Mouse (Mus musculus): ENCODE measurements around the gene Hpd.
"Not testable (repeated sequence)": the region's sequence is repeated elsewhere in the genome, so short reads cannot be mapped to it uniquely, and the experiment has no call there.

Hpd gene

DNA sequence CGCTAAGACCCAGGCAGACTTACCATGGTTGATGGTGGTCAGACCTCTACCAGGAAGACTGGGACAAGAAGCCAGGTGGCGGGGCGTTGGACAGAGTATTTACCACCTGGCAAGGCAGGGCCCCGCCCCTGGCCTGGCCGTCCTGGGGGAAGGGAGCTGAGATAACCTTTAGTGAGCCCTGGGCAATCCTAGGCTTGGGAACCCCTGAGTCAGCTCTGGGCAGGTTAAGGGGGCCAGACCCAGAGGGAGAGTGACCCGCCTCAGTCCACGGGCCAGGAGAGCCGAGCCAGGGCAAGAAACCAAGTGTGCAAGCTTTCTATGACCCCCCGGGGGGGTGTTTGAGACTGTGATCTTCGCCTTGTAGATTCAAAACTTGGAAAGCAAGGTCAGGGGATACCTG lies at the start of gene Hpd:
TSS of gene Hpd (minus strand) at position 77 of the 400 bp plus-strand sequence.
- DNase-seq: no peak

DNA sequence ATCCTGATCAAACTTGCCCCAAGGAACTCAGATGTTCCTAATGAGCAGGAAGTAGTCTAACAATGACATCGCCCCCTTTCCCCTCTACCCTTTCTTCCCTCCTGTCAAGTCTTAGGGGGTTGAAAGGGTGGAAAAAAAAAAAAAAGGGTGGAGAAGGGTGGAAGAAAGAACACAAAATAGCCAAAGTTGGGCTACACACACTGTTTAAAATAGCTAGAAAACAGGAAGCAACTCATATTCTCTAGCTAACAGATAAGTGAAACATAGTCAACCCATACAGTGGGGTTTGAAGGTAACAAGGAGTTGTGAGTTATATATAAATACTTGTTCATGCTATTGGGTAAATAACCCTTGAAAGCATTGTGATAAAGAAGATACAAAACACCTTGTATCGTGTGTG lies 49.7 kb upstream of the Hpd start:
- DNase-seq: no peak

- no peak for DNase-seq
Measured at GRCm38 (mm10) chr5:123229296-123229695, 46.8 kb upstream of the Hpd start.

- no peak for DNase-seq
Measured at GRCm38 (mm10) chr5:123228524-123228922, 46.0 kb upstream of the Hpd start.

DNA sequence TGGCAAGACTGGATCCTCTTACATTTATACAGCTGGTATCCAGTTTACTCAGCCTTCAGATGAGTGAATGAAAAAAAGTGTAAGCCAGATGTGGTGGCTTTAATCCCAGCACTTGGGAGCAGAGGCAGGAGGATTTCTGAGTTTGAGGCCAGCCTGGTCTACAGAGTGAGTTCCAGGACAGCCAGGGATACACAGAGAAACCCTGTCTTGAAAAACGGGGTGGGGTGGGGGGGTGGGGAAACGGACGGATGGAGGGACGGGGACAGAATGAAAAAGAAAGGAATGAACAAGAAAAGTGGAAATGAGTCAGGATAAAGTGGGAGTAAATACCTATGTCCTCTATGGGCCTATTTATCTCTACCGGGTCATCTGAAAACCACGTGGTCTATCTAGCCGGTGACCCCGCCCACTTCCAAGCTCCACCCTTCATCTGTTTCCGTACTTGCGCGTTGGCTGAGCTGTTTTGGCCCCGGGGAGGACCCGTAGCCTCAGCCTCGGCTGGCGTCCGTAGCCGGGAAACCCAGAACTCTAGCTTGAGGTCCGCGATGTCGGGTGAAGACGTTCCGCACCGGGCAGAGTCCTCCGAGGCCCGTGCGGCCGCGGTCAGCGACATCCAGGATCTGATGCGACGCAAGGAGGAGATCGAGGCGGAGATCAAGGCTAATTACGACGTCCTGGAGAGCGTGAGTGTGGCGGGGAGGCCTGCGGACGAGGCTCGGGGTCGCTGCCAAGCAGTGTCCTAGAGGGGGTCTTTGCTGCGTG lies 45.4 kb upstream of the Hpd start:
- DNase-seq: peak; percentile 98

GRCm38 (mm10) chr5:123226851-123227250 lies 44.3 kb upstream of the Hpd start:
- DNase-seq: no peak

DNA sequence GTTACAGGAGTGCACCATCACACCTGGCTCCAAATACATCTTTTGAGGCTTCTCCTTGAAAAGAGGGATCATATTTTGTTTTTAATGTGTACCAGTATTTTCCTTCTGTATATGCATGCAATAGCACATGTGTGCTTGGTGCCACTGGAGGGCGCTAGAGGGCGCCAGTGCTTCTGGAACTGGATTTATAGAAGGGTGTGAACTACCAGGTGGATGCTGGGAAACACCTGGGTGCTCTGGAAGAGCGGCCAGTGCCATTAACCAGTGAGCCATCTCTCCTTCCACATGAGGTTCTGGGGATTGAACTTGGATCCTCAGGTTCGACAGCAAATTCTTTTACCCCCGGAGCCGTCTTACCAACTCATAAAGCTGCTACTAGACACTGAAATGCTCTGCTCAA lies 41.3 kb upstream of the Hpd start:
- DNase-seq: not testable (repeated sequence)

- DNase-seq: peak; percentile 21
Measured at GRCm38 (mm10) chr5:123223051-123223410, 40.5 kb upstream of the Hpd start.

DNA sequence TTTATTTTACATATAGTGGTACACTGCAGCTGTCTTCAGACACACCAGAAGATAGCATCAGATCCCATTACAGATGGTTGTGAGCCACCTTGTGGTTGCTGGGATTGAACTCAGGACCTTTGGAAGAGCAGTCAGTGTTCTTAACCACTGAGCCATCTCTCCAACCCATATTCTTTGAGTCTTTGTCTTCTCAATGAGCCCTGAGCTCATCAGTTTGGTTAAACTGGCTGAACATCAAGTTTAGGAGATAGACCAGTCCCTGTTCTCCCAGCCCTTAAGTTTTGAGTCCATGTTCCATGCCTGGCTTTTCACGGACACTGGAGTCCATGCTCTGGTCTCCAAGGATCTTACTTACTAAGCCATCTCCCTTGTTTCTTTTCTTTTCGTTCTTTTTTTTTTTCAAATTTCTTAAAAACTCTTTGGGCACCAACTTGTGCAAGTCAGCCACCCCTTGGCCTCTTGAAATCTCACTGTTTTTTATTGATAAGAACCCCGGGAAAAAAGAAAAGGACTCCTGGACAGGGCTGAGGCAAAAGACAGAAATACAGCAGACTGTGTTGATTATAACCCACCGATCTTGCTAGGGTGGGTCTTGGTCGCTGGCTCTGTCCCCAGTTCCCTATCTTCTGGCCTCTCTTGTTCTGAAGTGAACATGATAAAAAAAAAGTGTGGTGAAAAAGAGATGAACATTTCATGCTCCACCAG lies 40.0 kb upstream of the Hpd start:
- not testable (repeated sequence) for DNase-seq

DNA sequence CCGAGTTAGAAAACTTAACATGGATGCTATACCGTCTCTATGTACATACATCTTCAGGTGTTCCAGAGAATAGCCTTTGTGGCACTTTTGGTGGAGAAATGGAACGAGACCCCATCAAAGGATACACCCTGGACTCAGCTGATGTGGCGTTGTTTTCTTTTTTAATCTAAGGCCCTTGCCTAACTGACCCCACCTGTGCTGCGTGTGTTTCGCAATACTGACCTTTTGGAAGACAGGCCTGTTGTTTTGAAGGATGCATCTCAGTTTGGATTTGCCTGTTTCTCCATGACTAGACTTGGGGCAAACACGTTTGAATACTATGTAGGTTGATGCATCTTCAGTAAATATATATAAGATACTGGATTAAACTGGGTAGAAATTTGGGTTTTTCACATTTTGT lies 21.1 kb upstream of the Hpd start:
- DNase-seq: not testable (repeated sequence)

DNA sequence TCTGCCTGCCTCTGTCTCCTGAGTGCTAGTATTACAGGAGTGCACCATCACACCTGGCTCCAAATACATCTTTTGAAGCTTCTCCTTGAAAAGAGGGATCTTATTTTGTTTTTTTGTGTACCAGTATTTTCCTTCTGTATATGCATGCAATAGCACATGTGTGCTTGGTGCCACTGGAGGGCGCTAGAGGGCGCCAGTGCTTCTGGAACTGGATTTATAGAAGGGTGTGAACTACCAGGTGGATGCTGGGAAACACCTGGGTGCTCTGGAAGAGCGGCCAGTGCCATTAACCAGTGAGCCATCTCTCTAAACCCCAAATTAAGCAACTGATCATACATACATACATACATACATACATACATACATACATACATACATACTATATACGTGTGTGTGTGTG lies 20.2 kb upstream of the Hpd start:
- DNase-seq: not testable (repeated sequence)

- DNase-seq: no peak
Measured at GRCm38 (mm10) chr5:123201987-123202386, 19.5 kb upstream of the Hpd start.

GRCm38 (mm10) chr5:123201523-123201892 lies 19.0 kb upstream of the Hpd start:
- no peak for DNase-seq

GRCm38 (mm10) chr5:123200816-123201522 lies 18.4 kb upstream of the Hpd start:
- DNase-seq: not testable (repeated sequence)

- no peak for DNase-seq
Measured at GRCm38 (mm10) chr5:123198523-123198922, 16.0 kb upstream of the Hpd start.

DNA sequence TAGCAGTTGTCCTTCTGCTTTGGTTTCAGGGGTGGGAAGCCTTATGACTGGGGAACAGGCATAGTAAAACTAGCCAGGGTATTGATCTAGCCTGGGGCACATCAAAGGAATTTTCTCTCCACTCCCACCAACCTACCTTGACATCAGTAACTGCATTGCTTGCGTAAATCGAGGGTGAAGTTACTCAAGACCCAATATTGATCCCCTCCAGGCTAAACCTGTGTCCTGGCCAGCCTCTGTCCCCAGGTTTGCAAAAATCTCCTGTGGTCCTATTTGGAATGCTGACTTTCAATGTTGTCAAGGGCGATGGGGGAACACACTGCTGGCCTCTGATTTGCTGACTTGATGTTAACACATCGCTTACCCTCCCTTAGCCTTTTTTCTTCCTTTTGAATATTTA lies 14.2 kb upstream of the Hpd start:
- no peak for DNase-seq

- DNase-seq: no peak
Measured at GRCm38 (mm10) chr5:123195500-123196000, 13.0 kb upstream of the Hpd start.

GRCm38 (mm10) chr5:123194856-123195255 lies 12.3 kb upstream of the Hpd start:
- no peak for DNase-seq

- no peak for DNase-seq
Measured at GRCm38 (mm10) chr5:123193436-123193835, 10.9 kb upstream of the Hpd start.

DNA sequence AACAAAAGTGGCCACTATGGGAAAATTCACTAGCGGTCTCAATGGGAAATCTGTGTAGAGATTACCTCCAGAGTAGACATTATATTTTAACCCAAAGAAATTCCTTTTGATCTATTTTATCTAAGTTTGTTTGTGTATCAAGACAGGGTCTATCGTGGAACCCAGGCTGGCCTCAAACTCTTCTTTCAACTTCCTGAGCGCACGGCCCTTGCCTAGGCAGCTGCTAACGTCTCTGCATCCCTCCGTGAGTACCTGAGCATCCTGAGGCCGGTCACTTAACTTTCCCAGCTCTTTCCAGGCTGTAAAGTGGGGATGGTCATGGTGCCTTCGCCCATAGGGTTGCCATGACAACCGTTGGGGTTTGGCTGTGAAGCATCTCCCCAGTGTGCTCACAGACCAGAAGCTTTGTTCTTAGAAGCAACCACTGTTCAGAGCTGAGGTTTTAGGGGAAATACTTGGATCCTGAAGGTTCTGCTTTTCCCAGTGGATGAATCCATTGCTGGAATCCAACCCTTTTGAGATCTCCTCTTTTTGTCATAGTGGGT lies 10.2 kb upstream of the Hpd start:
- no peak for DNase-seq

GRCm38 (mm10) chr5:123191427-123191826 lies 8.9 kb upstream of the Hpd start:
- no peak for DNase-seq

DNA sequence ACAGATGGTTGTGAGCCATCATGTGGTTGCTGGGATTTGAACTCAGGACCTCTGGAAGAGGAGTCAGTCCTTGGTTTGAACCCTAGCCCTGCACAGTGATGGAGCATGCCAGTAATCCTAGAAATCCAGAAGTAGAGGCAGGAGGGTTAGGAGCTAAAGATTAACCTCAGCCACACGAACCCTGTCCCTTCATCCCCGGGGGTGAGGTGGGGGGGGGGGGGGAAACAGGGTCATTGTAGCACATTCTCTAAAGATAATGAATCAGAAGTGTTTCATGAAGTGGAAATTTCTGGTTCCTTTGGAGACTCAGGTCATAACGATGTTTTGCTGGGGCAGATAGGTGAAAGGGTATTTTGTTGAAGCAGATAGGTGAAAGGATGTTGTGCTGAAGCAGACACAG lies 8.4 kb upstream of the Hpd start:
- no peak for DNase-seq

GRCm38 (mm10) chr5:123187306-123187705 lies 4.8 kb upstream of the Hpd start:
- no peak for DNase-seq

Data from lung, postnatal 36 days (tissue).